Mouse (Mus musculus): ENCODE results near the gene Caprin2. TPM values are rescaled to one million over a fixed set of nuclear protein-coding genes. Genes with fewer than 3 reads are reported as not detected.

Caprin2 gene
- polyA plus RNA-seq, 2 experiments, result 3.1 to 8.0 TPM

GRCm38 (mm10) chr6:148845629-148846028 is 50.4 kb downstream of the Caprin2 start:
- Histone ChIP-seq H3K9ac (replicated peaks) (no peak overlapping the region), H3K27ac (no peak overlapping the region), H3K27me3 (ENCODE audit: control insufficient read depth, insufficient read depth, low read length) (no peaks in the 10 kb centered on the region), H3K36me3 (replicated peaks; ENCODE audit: control insufficient read depth, insufficient read depth, low read depth) (no peaks in the 10 kb centered on the region), H3K4me3 (ENCODE audit: insufficient read depth in 1 of 2, low read depth in 2 of 2, low read length in 2 of 2) (no peak overlapping the region), H3K4me1 (replicated peaks; ENCODE audit: control insufficient read depth in 2 of 2, insufficient read depth in 2 of 2, low read length in 1 of 2) (no peaks in the 10 kb centered on the region), H3K4me2 (ENCODE audit: low read depth) (no peak overlapping the region), H3K9me3 (ENCODE audit: control insufficient read depth, low read length) (no peaks in the 10 kb centered on the region)
- no peak for ATAC-seq (ENCODE audit: insufficient read depth)
- DNase-seq (ENCODE audit: low read depth in 3 of 3, low spot score in 3 of 3), result no peak
- no peak for TF ChIP-seq EP300 (IDR thresholded peaks at IDR 0.05; ENCODE audit: low read depth)
- no peak for TF ChIP-seq CTCF (IDR thresholded peaks at IDR 0.05; ENCODE audit: low read depth)

- Histone ChIP-seq H3K9me3 (ENCODE audit: control insufficient read depth, low read length) (no peaks in the 10 kb centered on the region), H3K36me3 (replicated peaks; ENCODE audit: control insufficient read depth, insufficient read depth, low read depth) (no peaks in the 10 kb centered on the region), H3K4me1 (replicated peaks; ENCODE audit: control insufficient read depth in 2 of 2, insufficient read depth in 2 of 2, low read length in 1 of 2) (no peaks in the 10 kb centered on the region), H3K27me3 (ENCODE audit: control insufficient read depth, insufficient read depth, low read length) (no peaks in the 10 kb centered on the region), H3K4me2 (ENCODE audit: low read depth) (no peak overlapping the region), H3K4me3 (ENCODE audit: insufficient read depth in 1 of 2, low read depth in 2 of 2, low read length in 2 of 2) (no peak overlapping the region), H3K9ac (replicated peaks) (no peak overlapping the region), H3K27ac (no peak overlapping the region)
- no peak for DNase-seq (ENCODE audit: low read depth in 3 of 3, low spot score in 3 of 3)
- no peak for ATAC-seq (ENCODE audit: insufficient read depth)
- TF ChIP-seq EP300 (IDR thresholded peaks at IDR 0.05; ENCODE audit: low read depth), result no peak
- no peak for TF ChIP-seq CTCF (IDR thresholded peaks at IDR 0.05; ENCODE audit: low read depth)
- WGBS (ENCODE audit: insufficient replicate concordance), result 68% methylated on average over 1 of the region's 1 CpGs
These were observed 54.3 kb downstream of the Caprin2 start for GRCm38 (mm10) chr6:148841760-148842159.

DNA sequence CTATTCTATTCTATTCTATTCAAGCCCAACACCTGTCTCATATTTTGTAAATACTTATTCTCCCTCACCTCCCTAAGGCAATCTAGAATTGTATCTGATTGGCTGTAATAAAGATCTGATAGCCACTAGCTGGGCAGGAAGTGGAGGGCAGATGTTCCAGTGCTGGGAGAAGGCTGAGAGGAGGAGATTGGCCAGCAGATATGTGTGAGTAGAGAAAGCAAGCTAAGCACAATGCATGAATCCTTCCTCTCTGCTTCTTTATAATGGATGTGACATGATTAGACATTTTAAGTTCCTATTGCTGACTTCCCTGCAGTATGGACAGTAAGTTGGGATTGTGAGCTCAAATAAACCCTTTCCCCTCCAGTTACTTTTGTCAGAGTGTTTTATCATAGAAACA is 57.6 kb downstream of the Caprin2 start:
- TF ChIP-seq CTCF (IDR thresholded peaks at IDR 0.05; ENCODE audit: low read depth), result no peak
- no peak for TF ChIP-seq EP300 (IDR thresholded peaks at IDR 0.05; ENCODE audit: low read depth)
- no peak overlapping the region for H3K27ac ChIP-seq
- no peaks in the 10 kb centered on the region for H3K36me3 ChIP-seq (replicated peaks; ENCODE audit: control insufficient read depth, insufficient read depth, low read depth)
- no peak for ATAC-seq (ENCODE audit: insufficient read depth)
- H3K9ac ChIP-seq (replicated peaks), result no peak overlapping the region
- H3K4me2 ChIP-seq (ENCODE audit: low read depth), result no peak overlapping the region
- no peaks in the 10 kb centered on the region for H3K27me3 ChIP-seq (ENCODE audit: control insufficient read depth, insufficient read depth, low read length)
- DNase-seq (ENCODE audit: low read depth in 3 of 3, low spot score in 3 of 3), result no peak
- H3K4me3 ChIP-seq (ENCODE audit: insufficient read depth in 1 of 2, low read depth in 2 of 2, low read length in 2 of 2), result no peak overlapping the region
- H3K9me3 ChIP-seq (ENCODE audit: control insufficient read depth, low read length), result no peaks in the 10 kb centered on the region
- no peaks in the 10 kb centered on the region for H3K4me1 ChIP-seq (replicated peaks; ENCODE audit: control insufficient read depth in 2 of 2, insufficient read depth in 2 of 2, low read length in 1 of 2)

- WGBS (ENCODE audit: insufficient replicate concordance), result 17% methylated on average over 3 of the region's 3 CpGs
- TF ChIP-seq CTCF (IDR thresholded peaks at IDR 0.05; ENCODE audit: low read depth), result no peak
- no peak for TF ChIP-seq EP300 (IDR thresholded peaks at IDR 0.05; ENCODE audit: low read depth)
- peaks cover 7 to 10% of the 10 kb centered on the region in 2 experiments for H3K4me1 ChIP-seq (replicated peaks; ENCODE audit: control insufficient read depth in 2 of 2, insufficient read depth in 2 of 2, low read length in 1 of 2)
- H3K4me2 ChIP-seq (ENCODE audit: low read depth), result peak overlapping the region; percentile 86
- peak overlapping the region; percentile 69 for H3K9ac ChIP-seq (replicated peaks)
- no peaks in the 10 kb centered on the region for H3K9me3 ChIP-seq (ENCODE audit: control insufficient read depth, low read length)
- H3K4me3 ChIP-seq (ENCODE audit: insufficient read depth in 1 of 2, low read depth in 2 of 2, low read length in 2 of 2), result peak overlapping the region; percentile 80 to 81
- H3K27ac ChIP-seq, result peak overlapping the region; percentile 48
- no peaks in the 10 kb centered on the region for H3K27me3 ChIP-seq (ENCODE audit: control insufficient read depth, insufficient read depth, low read length)
- H3K36me3 ChIP-seq (replicated peaks; ENCODE audit: control insufficient read depth, insufficient read depth, low read depth), result no peaks in the 10 kb centered on the region; the same call in 1 of the 2 replicates
- DNase-seq (ENCODE audit: low read depth in 3 of 3, low spot score in 3 of 3) (no peak), ATAC-seq (ENCODE audit: insufficient read depth) (no peak)
These were observed 64.3 kb downstream of the Caprin2 start for GRCm38 (mm10) chr6:148831728-148832121.

GRCm38 (mm10) chr6:148830748-148831727 is 65.0 kb downstream of the Caprin2 start, which contains the start of gene Ipo8:
TSS of gene Ipo8 (minus strand) at chr6:148831467.
- whole genome bisulfite sequencing (ENCODE audit: insufficient replicate concordance), result under 1% methylated on average over 47 of the region's 47 CpGs
- H3K27me3 ChIP-seq (ENCODE audit: control insufficient read depth, insufficient read depth, low read length), result no peaks in the 10 kb centered on the region
- H3K27ac ChIP-seq, result peak within 1 kb of the TSS; percentile 48
- no peaks in the 10 kb centered on the region; the same call in 1 of the 2 replicates for H3K36me3 ChIP-seq (replicated peaks; ENCODE audit: control insufficient read depth, insufficient read depth, low read depth)
- ATAC-seq (ENCODE audit: insufficient read depth), result peak; percentile 95
- TF ChIP-seq CTCF (IDR thresholded peaks at IDR 0.05; ENCODE audit: low read depth) (peak; percentile 41), EP300 (IDR thresholded peaks at IDR 0.05; ENCODE audit: low read depth) (no peak)
- peak; percentile 84 to 87 (median 85) for DNase-seq (ENCODE audit: low read depth in 3 of 3, low spot score in 3 of 3)
- peak within 1 kb of the TSS; percentile 80 to 81 for H3K4me3 ChIP-seq (ENCODE audit: insufficient read depth in 1 of 2, low read depth in 2 of 2, low read length in 2 of 2)
- peaks cover 7 to 10% of the 10 kb centered on the region in 2 experiments for H3K4me1 ChIP-seq (replicated peaks; ENCODE audit: control insufficient read depth in 2 of 2, insufficient read depth in 2 of 2, low read length in 1 of 2)
- H3K4me2 ChIP-seq (ENCODE audit: low read depth), result peak within 1 kb of the TSS; percentile 86
- H3K9ac ChIP-seq (replicated peaks), result peak within 1 kb of the TSS; percentile 69
- no peaks in the 10 kb centered on the region for H3K9me3 ChIP-seq (ENCODE audit: control insufficient read depth, low read length)
